9 mouse cellular contexts compared by ENCODE assay signal in the genomic region with DNA sequence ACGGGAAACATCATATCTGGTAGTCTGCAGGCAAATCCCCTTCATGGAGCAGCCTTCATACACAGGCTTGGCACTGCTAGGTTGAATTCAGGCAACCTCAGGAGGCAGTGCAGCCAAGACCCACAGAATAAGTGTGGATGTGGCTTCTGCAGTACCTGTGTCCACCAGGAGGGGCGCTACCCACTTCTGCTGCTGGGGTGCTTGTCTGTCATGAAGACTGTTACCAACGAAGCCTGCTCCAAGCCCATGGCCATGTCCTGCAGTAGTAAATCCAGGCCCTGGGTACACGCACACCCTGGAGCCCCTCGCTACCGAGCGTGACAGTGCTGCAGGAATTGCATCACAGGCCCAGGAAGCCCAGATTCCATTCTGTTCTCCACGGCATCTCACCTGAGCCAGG. TPM values are rescaled to one million over a fixed set of nuclear protein-coding genes. Genes with fewer than 3 reads are reported as not detected.
DNase-seq lines count a peak whose midpoint lies in the region; ATAC-seq lines count a peak whose summit lies in the region.
"Had no signal": no experiment of that assay in that cellular context is flagged by ENCODE, and none has a peak within 500 bp of the region (broad histone marks: within the 10 kb centered on the region; RNA-seq: fewer than 3 reads in every experiment).

No protein-coding gene starts in this region.

- WGBS in neural tube, embryonic 15.5 days: 62% methylated on average over 8 of the region's 8 CpGs
- 64% methylated on average over 8 of the region's 8 CpGs for WGBS in limb, embryonic 11.5 days

- no peak overlapping the region for H3K4me3 ChIP-seq in neural tube, embryonic 15.5 days (replicated peaks)
- H3K4me3 ChIP-seq in limb, embryonic 11.5 days (ENCODE audit: low read depth, low read length): no peak overlapping the region
- H3K4me3 ChIP-seq: heart, embryonic 13.5 days; neural tube, embryonic 12.5 days had no signal

- H3K27ac ChIP-seq in neural tube, embryonic 15.5 days (replicated peaks): no peak overlapping the region
- H3K27ac ChIP-seq in limb, embryonic 11.5 days (replicated peaks; ENCODE audit: low read depth, low read length): no peak overlapping the region
- H3K27ac ChIP-seq: heart, embryonic 13.5 days; neural tube, embryonic 12.5 days had no signal

- peaks cover 19% of the 10 kb centered on the region for H3K4me1 ChIP-seq in neural tube, embryonic 15.5 days
- H3K4me1 ChIP-seq in limb, embryonic 11.5 days (ENCODE audit: control insufficient read depth, insufficient read depth, low read length): peaks cover 2% of the 10 kb centered on the region

- H3K9me3 ChIP-seq in neural tube, embryonic 15.5 days (replicated peaks): no peaks in the 10 kb centered on the region
- H3K9me3 ChIP-seq in limb, embryonic 11.5 days (ENCODE audit: control insufficient read depth, low read length): no peaks in the 10 kb centered on the region
- H3K9me3 ChIP-seq: heart, embryonic 13.5 days; neural tube, embryonic 12.5 days had no signal

- no peaks in the 10 kb centered on the region for H3K27me3 ChIP-seq in neural tube, embryonic 15.5 days (replicated peaks)
- no peaks in the 10 kb centered on the region for H3K27me3 ChIP-seq in limb, embryonic 11.5 days (ENCODE audit: control insufficient read depth, insufficient read depth, low read length)
- H3K27me3 ChIP-seq: heart, embryonic 13.5 days; neural tube, embryonic 12.5 days had no signal

- H3K36me3 ChIP-seq in neural tube, embryonic 15.5 days: peaks cover 32% of the 10 kb centered on the region
- peaks cover 14% of the 10 kb centered on the region for H3K36me3 ChIP-seq in limb, embryonic 11.5 days (ENCODE audit: control insufficient read depth, insufficient read depth, low read length)

- DNase-seq in neural tube, embryonic 10.5 days (ENCODE audit: extremely low spot score, low spot score): peak; percentile 75
- peak; percentile 79 for DNase-seq in NIH3T3 (ENCODE audit: low read depth)
- DNase-seq in cerebellum, adult 8-10 months: peak; percentile 76
- peak; percentile 58 to 79 for DNase-seq in gastrocnemius, postnatal 4 days (ENCODE audit: low spot score in 2 of 2)
- peak; percentile 79 for DNase-seq in limb, embryonic 11.5 days (ENCODE audit: low spot score)
- peak; percentile 73 for DNase-seq in retina, postnatal 1 day

- no peak overlapping the region for H3K4me2 ChIP-seq in neural tube, embryonic 15.5 days
- H3K4me2 ChIP-seq in limb, embryonic 11.5 days (ENCODE audit: low read depth, severe bottlenecking): no peak overlapping the region
- H3K4me2 ChIP-seq: heart, embryonic 13.5 days; neural tube, embryonic 12.5 days had no signal

- ATAC-seq in neural tube, embryonic 15.5 days (ENCODE audit: low FRiP score): no peak
- ATAC-seq in limb, embryonic 11.5 days (ENCODE audit: insufficient number of reproducible peaks, low FRiP score, low TSS enrichment, low read depth): no peak

- no peak overlapping the region for H3K9ac ChIP-seq in neural tube, embryonic 15.5 days (replicated peaks)
- H3K9ac ChIP-seq in limb, embryonic 11.5 days (ENCODE audit: low read length): no peak overlapping the region
- H3K9ac ChIP-seq: heart, embryonic 13.5 days; neural tube, embryonic 12.5 days had no signal

RNA-seq across cellular contexts. Expression of gene Chmp6, which starts 6.7 kb away (rescaled TPM):
- 99.0 and 105 TPM in 2 replicates for polyA plus RNA-seq in neural tube, embryonic 15.5 days (2015; fragmentation: Nextera tagmentation; extraction: Ambion mirVana)
- 10 to 100 TPM; 37.3 to 37.9 TPM for total RNA-seq in gastrocnemius, postnatal 4 days (2021)
- polyA plus RNA-seq in limb, embryonic 11.5 days (2014; fragmentation: Nextera tagmentation; extraction: Ambion mirVana): 101 and 109 TPM in 2 replicates

RNA-seq across cellular contexts. Expression of gene Baiap2, which starts 22.7 kb away (rescaled TPM):
- polyA plus RNA-seq in neural tube, embryonic 15.5 days (2015; fragmentation: Nextera tagmentation; extraction: Ambion mirVana): 16.6 and 20.5 TPM in 2 replicates
- total RNA-seq in gastrocnemius, postnatal 4 days (2021): 1 to 10 TPM; 8.1 to 8.5 TPM
- polyA plus RNA-seq in limb, embryonic 11.5 days (2014; fragmentation: Nextera tagmentation; extraction: Ambion mirVana): 14.8 and 17.7 TPM in 2 replicates
